Mouse (Mus musculus): ENCODE results near the gene Ttll7. TPM values are rescaled to one million over a fixed set of nuclear protein-coding genes. Genes with fewer than 3 reads are reported as not detected.

The Ttll7 gene
- polyA plus RNA-seq, 1 experiment: 0.37 TPM

GRCm38 (mm10) chr3:147016506-147016905 is 164.3 kb downstream of the Ttll7 start:
- DNase-seq (ENCODE audit: low read depth in 1 of 2, low spot score in 2 of 2): no peak
- Histone ChIP-seq H3K4me3 (ENCODE audit: extremely low read depth, insufficient read depth, insufficient read length) (no peak overlapping the region), H3K27me3 (ENCODE audit: control insufficient read depth, insufficient read depth, low read length) (no peaks in the 10 kb centered on the region), H3K36me3 (ENCODE audit: control insufficient read depth, insufficient read depth, low read length) (no peaks in the 10 kb centered on the region), H3K4me1 (ENCODE audit: control insufficient read depth, insufficient read depth, insufficient read length) (no peaks in the 10 kb centered on the region), H3K27ac (ENCODE audit: insufficient read depth, low read length) (no peak overlapping the region)
- WGBS: 87% methylated on average over 6 of the region's 6 CpGs
- TF ChIP-seq CTCF (IDR thresholded peaks at IDR 0.05; ENCODE audit: extremely low read depth, insufficient read depth, insufficient read length, insufficient replicate concordance) (no peak), POLR2A (IDR thresholded peaks at IDR 0.05; ENCODE audit: low read depth, low read length) (no peak)

- Histone ChIP-seq H3K27me3 (ENCODE audit: control insufficient read depth, insufficient read depth, low read length) (no peaks in the 10 kb centered on the region), H3K4me1 (ENCODE audit: control insufficient read depth, insufficient read depth, insufficient read length) (no peaks in the 10 kb centered on the region), H3K4me3 (ENCODE audit: extremely low read depth, insufficient read depth, insufficient read length) (no peak overlapping the region), H3K36me3 (ENCODE audit: control insufficient read depth, insufficient read depth, low read length) (no peaks in the 10 kb centered on the region), H3K27ac (ENCODE audit: insufficient read depth, low read length) (no peak overlapping the region)
- no peak for DNase-seq (ENCODE audit: low read depth in 1 of 2, low spot score in 2 of 2)
- TF ChIP-seq CTCF (IDR thresholded peaks at IDR 0.05; ENCODE audit: extremely low read depth, insufficient read depth, insufficient read length, insufficient replicate concordance) (no peak), POLR2A (IDR thresholded peaks at IDR 0.05; ENCODE audit: low read depth, low read length) (no peak)
- 80% methylated on average over 5 of the region's 5 CpGs for WGBS
Measured at GRCm38 (mm10) chr3:147019506-147019905, 167.3 kb downstream of the Ttll7 start.

DNA sequence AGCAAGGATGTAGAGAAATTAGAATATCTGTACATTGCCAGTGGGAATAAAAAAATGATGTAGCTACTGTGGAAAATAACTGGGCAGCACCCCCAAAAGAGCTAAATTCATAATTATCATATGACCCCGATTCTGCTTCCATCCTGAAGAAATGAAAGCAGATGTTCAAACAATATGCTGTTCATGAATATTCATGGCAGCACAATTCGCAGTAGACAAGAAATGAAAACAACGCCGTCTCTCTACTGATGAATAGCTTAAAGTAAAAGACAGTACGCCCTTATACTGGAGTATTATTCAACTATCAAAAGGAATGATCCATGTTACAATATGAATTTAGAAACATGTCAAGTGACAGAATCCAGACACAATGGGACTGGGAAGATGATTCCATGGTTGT is 174.1 kb downstream of the Ttll7 start:
- no peak for DNase-seq (ENCODE audit: low read depth in 1 of 2, low spot score in 2 of 2)
- WGBS: 90% methylated on average over 5 of the region's 5 CpGs
- H3K27ac ChIP-seq (ENCODE audit: insufficient read depth, low read length): no peak overlapping the region
- no peaks in the 10 kb centered on the region for H3K4me1 ChIP-seq (ENCODE audit: control insufficient read depth, insufficient read depth, insufficient read length)
- no peak overlapping the region for H3K4me3 ChIP-seq (ENCODE audit: extremely low read depth, insufficient read depth, insufficient read length)
- TF ChIP-seq CTCF (IDR thresholded peaks at IDR 0.05; ENCODE audit: extremely low read depth, insufficient read depth, insufficient read length, insufficient replicate concordance): no peak
- no peak for TF ChIP-seq POLR2A (IDR thresholded peaks at IDR 0.05; ENCODE audit: low read depth, low read length)
- no peaks in the 10 kb centered on the region for H3K36me3 ChIP-seq (ENCODE audit: control insufficient read depth, insufficient read depth, low read length)
- H3K27me3 ChIP-seq (ENCODE audit: control insufficient read depth, insufficient read depth, low read length): no peaks in the 10 kb centered on the region

GRCm38 (mm10) chr3:147028382-147028781 is 176.2 kb downstream of the Ttll7 start:
- no peak for TF ChIP-seq POLR2A (IDR thresholded peaks at IDR 0.05; ENCODE audit: low read depth, low read length)
- TF ChIP-seq CTCF (IDR thresholded peaks at IDR 0.05; ENCODE audit: extremely low read depth, insufficient read depth, insufficient read length, insufficient replicate concordance): no peak
- 92% methylated on average over 7 of the region's 7 CpGs for WGBS
- Histone ChIP-seq H3K4me1 (ENCODE audit: control insufficient read depth, insufficient read depth, insufficient read length) (no peaks in the 10 kb centered on the region), H3K4me3 (ENCODE audit: extremely low read depth, insufficient read depth, insufficient read length) (no peak overlapping the region), H3K27ac (ENCODE audit: insufficient read depth, low read length) (no peak overlapping the region), H3K27me3 (ENCODE audit: control insufficient read depth, insufficient read depth, low read length) (no peaks in the 10 kb centered on the region), H3K36me3 (ENCODE audit: control insufficient read depth, insufficient read depth, low read length) (no peaks in the 10 kb centered on the region)
- DNase-seq (ENCODE audit: low read depth in 1 of 2, low spot score in 2 of 2): no peak

GRCm38 (mm10) chr3:147029718-147030117 is 177.6 kb downstream of the Ttll7 start:
- no peaks in the 10 kb centered on the region for H3K4me1 ChIP-seq (ENCODE audit: control insufficient read depth, insufficient read depth, insufficient read length)
- H3K27me3 ChIP-seq (ENCODE audit: control insufficient read depth, insufficient read depth, low read length): no peaks in the 10 kb centered on the region
- no peak for DNase-seq (ENCODE audit: low read depth in 1 of 2, low spot score in 2 of 2)
- H3K36me3 ChIP-seq (ENCODE audit: control insufficient read depth, insufficient read depth, low read length): no peaks in the 10 kb centered on the region
- no peak for TF ChIP-seq CTCF (IDR thresholded peaks at IDR 0.05; ENCODE audit: extremely low read depth, insufficient read depth, insufficient read length, insufficient replicate concordance)
- TF ChIP-seq POLR2A (IDR thresholded peaks at IDR 0.05; ENCODE audit: low read depth, low read length): no peak
- no peak overlapping the region for H3K4me3 ChIP-seq (ENCODE audit: extremely low read depth, insufficient read depth, insufficient read length)
- WGBS: 91% methylated on average over 11 of the region's 11 CpGs
- H3K27ac ChIP-seq (ENCODE audit: insufficient read depth, low read length): no peak overlapping the region

DNA sequence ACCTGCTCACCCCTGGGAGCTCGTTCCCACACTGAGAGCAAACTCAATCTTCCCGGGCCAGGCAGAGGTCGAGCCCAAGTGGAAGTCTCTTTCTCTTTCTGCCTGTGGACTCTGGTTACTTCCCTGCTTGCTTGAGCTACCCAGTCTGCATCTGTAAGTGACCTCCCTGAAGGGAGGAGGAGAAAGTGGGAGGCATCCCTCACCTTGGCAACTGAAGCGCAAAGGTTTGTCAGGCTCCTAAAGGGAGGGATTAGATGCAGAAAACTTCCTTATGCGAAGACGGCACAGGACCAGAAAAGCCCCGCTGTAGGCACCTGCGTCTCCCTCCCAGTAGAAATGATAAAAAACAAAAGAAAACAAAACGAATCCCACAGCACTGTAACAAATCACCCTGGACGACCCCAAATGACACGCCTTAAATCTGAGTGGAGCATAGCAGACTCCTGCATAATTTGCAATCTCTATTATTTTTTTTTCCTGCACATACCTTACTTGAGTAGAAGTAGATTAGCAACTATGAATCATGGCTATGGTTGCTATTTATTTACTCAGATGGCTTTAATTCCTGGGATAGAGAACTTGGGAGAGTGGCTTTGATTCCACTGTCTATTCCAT is 178.2 kb downstream of the Ttll7 start:
- no peaks in the 10 kb centered on the region for H3K27me3 ChIP-seq (ENCODE audit: control insufficient read depth, insufficient read depth, low read length)
- WGBS: 76% methylated on average over 11 of the region's 11 CpGs
- no peak overlapping the region for H3K4me3 ChIP-seq (ENCODE audit: extremely low read depth, insufficient read depth, insufficient read length)
- TF ChIP-seq CTCF (IDR thresholded peaks at IDR 0.05; ENCODE audit: extremely low read depth, insufficient read depth, insufficient read length, insufficient replicate concordance) (no peak), POLR2A (IDR thresholded peaks at IDR 0.05; ENCODE audit: low read depth, low read length) (no peak)
- H3K4me1 ChIP-seq (ENCODE audit: control insufficient read depth, insufficient read depth, insufficient read length): no peaks in the 10 kb centered on the region
- no peak for DNase-seq (ENCODE audit: low read depth in 1 of 2, low spot score in 2 of 2)
- H3K36me3 ChIP-seq (ENCODE audit: control insufficient read depth, insufficient read depth, low read length): no peaks in the 10 kb centered on the region
- no peak overlapping the region for H3K27ac ChIP-seq (ENCODE audit: insufficient read depth, low read length)

Other genes with a start within 250 kb of the Ttll7 start
- gene Dnase2b, start 236.8 kb upstream of the Ttll7 start, polyA plus RNA-seq (2012; rRNA removed): not detected in 2 replicates
- gene 4930503B20Rik, start 201.1 kb upstream of the Ttll7 start, polyA plus RNA-seq (2012; rRNA removed): not detected in 2 replicates
- gene Samd13, start 166.8 kb upstream of the Ttll7 start, polyA plus RNA-seq (2012; rRNA removed): 0.05 TPM in 1 of 2 replicates, not detected in the other
- gene Prkacb, start 39.4 kb upstream of the Ttll7 start, polyA plus RNA-seq (2012; rRNA removed): 21.8 and 24.3 TPM in 2 replicates